Mouse (Mus musculus) hindlimb bud, embryonic 11.5 days (tissue): ENCODE data around the gene Hoxb1.

Source experiments
- DNase-seq: peaks from one replicate; pipeline ENCODE4 v3.0.0-alpha.2; 2012; ENCODE audit warnings: low read depth, low spot score; ENCODE audit errors: extremely low spot score

The Hoxb1 gene

GRCm38 (mm10) chr11:96396772-96397626 lies 31.4 kb downstream of the Hoxb1 start:
- no peak for DNase-seq

GRCm38 (mm10) chr11:96397806-96398335 lies 32.3 kb downstream of the Hoxb1 start:
- no peak for DNase-seq

- no peak for DNase-seq
These were observed 34.4 kb downstream of the Hoxb1 start for GRCm38 (mm10) chr11:96399923-96400322.

- DNase-seq = no peak
These were observed 38.6 kb downstream of the Hoxb1 start for GRCm38 (mm10) chr11:96404016-96404604.

GRCm38 (mm10) chr11:96404831-96405230 lies 39.3 kb downstream of the Hoxb1 start:
- no peak for DNase-seq

GRCm38 (mm10) chr11:96405541-96405940 lies 40.0 kb downstream of the Hoxb1 start:
- no peak for DNase-seq

GRCm38 (mm10) chr11:96407191-96408072 lies 41.9 kb downstream of the Hoxb1 start:
- no peak for DNase-seq

- DNase-seq = no peak
These were observed 42.9 kb downstream of the Hoxb1 start for GRCm38 (mm10) chr11:96408234-96409010.

GRCm38 (mm10) chr11:96411019-96411418 lies 45.5 kb downstream of the Hoxb1 start:
- DNase-seq = no peak

- no peak for DNase-seq
These were observed 46.4 kb downstream of the Hoxb1 start for GRCm38 (mm10) chr11:96411934-96412333.

GRCm38 (mm10) chr11:96412941-96413491 lies 47.5 kb downstream of the Hoxb1 start:
- DNase-seq = no peak

GRCm38 (mm10) chr11:96413527-96413926 lies 48.0 kb downstream of the Hoxb1 start:
- DNase-seq = no peak

GRCm38 (mm10) chr11:96414002-96414401 lies 48.5 kb downstream of the Hoxb1 start:
- DNase-seq = no peak
